Mouse (Mus musculus) midbrain, embryonic 11.5 days (tissue): ENCODE results near the gene Shox2. TPM values are rescaled to one million over a fixed set of nuclear protein-coding genes. Genes with fewer than 3 reads are reported as not detected.
A peak's percentile ranks its signal among the peaks of the same experiment; 100 is the strongest.

Experiments
- ATAC-seq: fragments of 200-750 bp; cut with Nextera tagmentation; 2 replicates; pipeline ENCODE4 v1.8.0; 2017; ENCODE audit warnings: moderate TSS enrichment, moderate library complexity; ENCODE audit not compliant: low FRiP score
- DNase-seq: peaks from one replicate; pipeline ENCODE4 v3.0.0; 2015; ENCODE audit warnings: low spot score; ENCODE audit errors: missing footprints
- H3K27ac ChIP-seq: fragments of 300-500 bp; sonication (generic); 2 replicates; pipeline ENCODE4 v1.5.1; 2014; ENCODE audit warnings: low read depth, low read length
- H3K27me3 ChIP-seq: fragments of 300-500 bp; sonication (generic); 2 replicates; pipeline ENCODE4 v1.6.1; 2014; ENCODE audit warnings: mild to moderate bottlenecking, low read length, moderate library complexity, mixed read lengths; ENCODE audit not compliant: control insufficient read depth, insufficient read depth
- H3K36me3 ChIP-seq: fragments of 300-500 bp; sonication (generic); 2 replicates; pipeline ENCODE4 v1.6.1; 2014; ENCODE audit warnings: mild to moderate bottlenecking, low read length, moderate library complexity, mixed read lengths; ENCODE audit not compliant: control insufficient read depth, insufficient read depth
- H3K4me1 ChIP-seq: fragments of 300-500 bp; sonication (generic); 2 replicates; pipeline ENCODE4 v1.6.1; 2014; ENCODE audit warnings: low read length; ENCODE audit not compliant: control insufficient read depth, insufficient read depth
- H3K4me2 ChIP-seq: fragments of 300-500 bp; sonication (generic); 2 replicates; pipeline ENCODE4 v1.6.1; 2014; ENCODE audit warnings: mild to moderate bottlenecking, moderate library complexity
- H3K4me3 ChIP-seq: fragments of 300-500 bp; sonication (generic); 2 replicates; pipeline ENCODE4 v1.5.1; 2014; ENCODE audit warnings: low read depth, low read length
- H3K9ac ChIP-seq: fragments of 300-500 bp; sonication (generic); 2 replicates; pipeline ENCODE4 v1.6.1; 2014; ENCODE audit warnings: low read length
- H3K9me3 ChIP-seq: fragments of 300-500 bp; sonication (generic); 2 replicates; pipeline ENCODE4 v1.6.1; 2016; ENCODE audit warnings: low read length; ENCODE audit not compliant: control insufficient read depth
- WGBS: fragments of 180-500 bp; shearing (Covaris S2); extraction: QIAGEN DNeasy Blood & Tissue Kit; methylation state at CpG from one replicate; pipeline ENCODE4 v1.1.7; 2014; 5-methylcytosine and 5-hydroxymethylcytosine counted together
- polyA plus RNA-seq: library from polyadenylated mRNA; unstranded; fragments of >200 nt; fragmentation: Nextera tagmentation; extraction: Ambion mirVana; gene quantifications from 2 replicates; pipeline ENCODE4 v1.2.1, GENCODE M21; 2014

Shox2 gene
- polyA plus RNA-seq, 1 experiment from 2014 or later: 54.3 TPM

DNA sequence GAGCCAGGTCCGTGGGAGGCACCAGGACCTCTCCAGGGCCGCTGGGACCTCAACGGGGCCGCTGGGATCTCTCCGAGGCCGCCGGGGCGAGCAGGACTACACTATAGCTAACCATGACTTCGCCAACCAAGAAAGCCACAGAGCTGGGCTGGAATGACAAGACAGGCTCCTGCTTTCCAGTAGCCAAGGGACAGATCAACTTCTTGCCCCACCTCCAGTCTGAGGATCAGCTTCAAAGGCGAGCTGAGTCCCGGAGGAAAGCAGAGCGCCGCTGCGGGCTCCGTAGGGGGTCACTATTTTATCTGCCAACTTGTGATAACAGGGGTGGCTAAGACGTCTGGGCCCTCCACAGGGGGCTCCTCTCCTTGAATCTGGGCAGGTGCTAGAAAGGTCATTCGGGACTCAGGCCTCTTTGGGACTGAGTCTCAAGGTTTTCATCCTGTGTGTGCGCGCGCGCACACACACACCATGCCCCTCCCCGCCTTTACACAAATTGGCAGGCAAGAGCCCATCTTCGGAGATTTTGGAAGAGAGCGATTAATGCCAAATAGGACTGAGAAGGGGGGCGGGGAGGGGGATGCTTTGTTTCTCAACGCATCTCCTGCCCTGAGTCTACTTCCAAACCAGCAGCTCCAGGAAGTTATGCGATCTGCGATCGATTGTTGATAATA is 10.8 kb downstream of the Shox2 start:
- Histone ChIP-seq H3K4me2 (peak overlapping the region; percentile 45), H3K9ac (peak overlapping the region; percentile 16; the same call in 1 of the 2 replicates), H3K36me3 (no peaks in the 10 kb centered on the region), H3K4me1 (peaks cover 14% of the 10 kb centered on the region), H3K4me3 (peak overlapping the region; percentile 20), H3K27ac (no peak overlapping the region), H3K27me3 (peaks cover 59% of the 10 kb centered on the region), H3K9me3 (no peaks in the 10 kb centered on the region)
- peak; percentile 39; the same call in 1 of the 2 replicates for ATAC-seq
- peak; percentile 95 for DNase-seq
- under 1% methylated on average over 29 of the region's 29 CpGs for WGBS

DNA sequence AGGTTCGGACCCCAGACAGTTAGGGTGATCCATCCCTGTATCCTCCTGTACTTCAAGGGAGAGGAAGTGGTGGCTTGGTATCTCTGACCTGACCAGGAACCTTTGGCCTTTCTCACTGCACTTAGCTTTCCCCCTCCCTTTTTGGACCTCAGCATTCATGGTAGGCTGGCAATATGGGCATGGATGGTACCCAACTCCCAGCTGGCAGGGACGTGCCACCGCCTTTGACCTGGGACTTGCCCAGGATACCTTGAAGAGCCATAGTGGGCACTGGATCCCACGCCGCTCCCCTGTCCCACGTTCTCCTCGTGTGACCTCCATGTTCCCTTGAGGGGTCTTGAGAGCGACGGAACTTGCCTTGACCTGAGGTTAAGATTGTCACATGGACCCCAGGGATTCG is 11.3 kb downstream of the Shox2 start:
- H3K4me2 ChIP-seq: peak overlapping the region; percentile 45
- WGBS: under 1% methylated on average over 10 of the region's 10 CpGs
- H3K4me3 ChIP-seq: no peak overlapping the region
- peaks cover 57% of the 10 kb centered on the region for H3K27me3 ChIP-seq
- no peaks in the 10 kb centered on the region for H3K36me3 ChIP-seq
- peak; percentile 23; the same call in 1 of the 2 replicates for ATAC-seq
- H3K4me1 ChIP-seq: peaks cover 14% of the 10 kb centered on the region
- no peak overlapping the region for H3K27ac ChIP-seq
- DNase-seq: peak; percentile 94
- H3K9me3 ChIP-seq: no peaks in the 10 kb centered on the region
- no peak overlapping the region for H3K9ac ChIP-seq

GRCm38 (mm10) chr3:66967508-66967907 is 14.1 kb downstream of the Shox2 start:
- Histone ChIP-seq H3K27ac (no peak overlapping the region), H3K27me3 (peaks cover 33% of the 10 kb centered on the region), H3K9me3 (no peaks in the 10 kb centered on the region), H3K4me2 (no peak overlapping the region), H3K36me3 (no peaks in the 10 kb centered on the region), H3K9ac (no peak overlapping the region), H3K4me3 (no peak overlapping the region), H3K4me1 (peaks cover 8% of the 10 kb centered on the region)
- WGBS: 68% methylated on average over 4 of the region's 4 CpGs
- DNase-seq (peak; percentile 19), ATAC-seq (no peak)

GRCm38 (mm10) chr3:66964884-66965283 is 16.7 kb downstream of the Shox2 start:
- H3K36me3 ChIP-seq: no peaks in the 10 kb centered on the region
- H3K4me3 ChIP-seq: no peak overlapping the region
- peaks cover 9% of the 10 kb centered on the region for H3K27me3 ChIP-seq
- no peak overlapping the region for H3K4me2 ChIP-seq
- H3K9me3 ChIP-seq: no peaks in the 10 kb centered on the region
- no peak for ATAC-seq
- DNase-seq: no peak
- 61% methylated on average over 3 of the region's 3 CpGs for WGBS
- H3K4me1 ChIP-seq: no peaks in the 10 kb centered on the region
- no peak overlapping the region for H3K27ac ChIP-seq
- no peak overlapping the region for H3K9ac ChIP-seq

DNA sequence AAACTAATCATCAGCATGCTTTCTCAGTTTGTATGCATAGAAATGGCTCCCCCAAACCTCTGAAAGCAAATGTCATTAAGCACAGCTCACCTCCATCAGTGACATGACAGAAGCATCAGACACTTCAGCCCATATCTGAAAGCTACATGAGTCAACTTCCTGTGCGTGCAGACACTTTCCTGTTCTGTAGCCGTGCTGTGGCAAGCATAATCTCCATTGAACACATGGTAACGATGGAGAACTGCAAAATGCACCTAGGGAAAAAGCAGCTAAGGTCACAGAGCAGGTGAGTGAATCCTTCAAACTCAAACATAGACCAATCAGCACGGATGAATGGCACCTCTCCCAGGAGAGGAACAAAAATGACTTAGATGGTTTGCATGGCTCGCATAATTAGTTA is 21.6 kb downstream of the Shox2 start:
- no peaks in the 10 kb centered on the region for H3K4me1 ChIP-seq
- no peaks in the 10 kb centered on the region for H3K27me3 ChIP-seq
- 74% methylated on average over 5 of the region's 5 CpGs for WGBS
- H3K9ac ChIP-seq: no peak overlapping the region
- no peak overlapping the region for H3K4me3 ChIP-seq
- no peak overlapping the region for H3K27ac ChIP-seq
- DNase-seq: peak; percentile 41
- no peak overlapping the region for H3K4me2 ChIP-seq
- no peaks in the 10 kb centered on the region for H3K9me3 ChIP-seq
- ATAC-seq: no peak
- H3K36me3 ChIP-seq: no peaks in the 10 kb centered on the region

DNA sequence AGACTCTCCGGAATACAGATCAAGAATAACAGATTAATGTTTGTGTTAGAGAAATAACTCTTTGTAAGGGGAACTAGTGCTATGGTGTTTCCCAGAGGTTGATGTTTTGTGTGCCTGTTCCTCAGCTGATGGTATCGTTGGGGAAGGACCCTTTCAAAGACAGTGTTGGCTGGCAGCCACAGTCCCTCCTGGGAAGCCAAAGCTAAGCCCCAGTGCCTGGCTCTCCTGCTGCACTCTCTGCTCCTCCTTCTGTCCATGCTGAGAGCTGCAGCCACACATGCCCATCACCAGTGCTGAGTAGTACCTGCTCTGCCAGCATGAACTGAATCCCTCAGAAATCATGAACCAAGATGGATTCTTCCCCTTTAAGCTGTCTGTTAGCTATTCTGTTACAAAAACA is 26.4 kb downstream of the Shox2 start:
- H3K27ac ChIP-seq: no peak overlapping the region
- no peak overlapping the region for H3K9ac ChIP-seq
- H3K4me1 ChIP-seq: no peaks in the 10 kb centered on the region
- H3K36me3 ChIP-seq: no peaks in the 10 kb centered on the region
- H3K9me3 ChIP-seq: no peaks in the 10 kb centered on the region
- no peaks in the 10 kb centered on the region for H3K27me3 ChIP-seq
- 64% methylated on average over 2 of the region's 2 CpGs for WGBS
- ATAC-seq (no peak), DNase-seq (peak; percentile 49)
- H3K4me2 ChIP-seq: no peak overlapping the region
- no peak overlapping the region for H3K4me3 ChIP-seq

- no peaks in the 10 kb centered on the region for H3K9me3 ChIP-seq
- no peaks in the 10 kb centered on the region for H3K36me3 ChIP-seq
- H3K4me2 ChIP-seq: no peak overlapping the region
- H3K27ac ChIP-seq: no peak overlapping the region
- no peak overlapping the region for H3K9ac ChIP-seq
- DNase-seq: no peak
- ATAC-seq: no peak
- 81% methylated on average over 10 of the region's 10 CpGs for WGBS
- H3K27me3 ChIP-seq: no peaks in the 10 kb centered on the region
- H3K4me3 ChIP-seq: no peak overlapping the region
- H3K4me1 ChIP-seq: no peaks in the 10 kb centered on the region
These were observed 41.9 kb downstream of the Shox2 start for GRCm38 (mm10) chr3:66939675-66940074.

GRCm38 (mm10) chr3:66922436-66922835 is 59.1 kb downstream of the Shox2 start:
- Histone ChIP-seq H3K4me2 (no peak overlapping the region), H3K9me3 (no peaks in the 10 kb centered on the region), H3K4me3 (no peak overlapping the region), H3K4me1 (no peaks in the 10 kb centered on the region), H3K27ac (no peak overlapping the region), H3K36me3 (no peaks in the 10 kb centered on the region), H3K9ac (no peak overlapping the region), H3K27me3 (no peaks in the 10 kb centered on the region)
- 74% methylated on average over 3 of the region's 3 CpGs for WGBS
- DNase-seq (no peak), ATAC-seq (no peak)
